9 mouse cellular contexts compared by ENCODE assay signal in the genomic region with DNA sequence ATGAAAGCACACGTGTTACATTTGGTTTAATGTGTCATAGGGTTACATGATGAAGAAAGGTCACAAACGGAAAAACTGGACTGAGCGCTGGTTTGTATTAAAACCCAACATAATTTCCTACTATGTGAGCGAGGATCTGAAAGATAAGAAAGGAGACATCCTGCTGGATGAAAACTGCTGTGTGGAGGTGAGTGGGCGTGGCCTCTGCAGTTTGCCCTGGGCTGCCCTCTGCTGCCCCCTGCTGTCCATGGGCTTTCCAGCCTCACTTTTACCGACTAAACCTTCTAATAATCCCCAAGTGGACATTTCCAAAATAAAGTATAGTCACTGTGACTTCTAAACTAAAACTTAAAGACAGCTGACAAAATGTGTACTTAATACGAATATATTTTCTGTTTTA. TPM values are rescaled to one million over a fixed set of nuclear protein-coding genes. Genes with fewer than 3 reads are reported as not detected.
DNase-seq lines count a peak whose midpoint lies in the region; ATAC-seq and TF ChIP-seq lines count a peak whose summit lies in the region.
"Had no signal": no experiment of that assay in that cellular context is flagged by ENCODE, and none has a peak within 500 bp of the region (broad histone marks: within the 10 kb centered on the region; RNA-seq: fewer than 3 reads in every experiment).

No protein-coding gene starts in this region.

- peak overlapping the region; percentile 21; the same call in 1 of the 2 replicates for H3K27ac ChIP-seq in heart, adult 2 months
- H3K27ac ChIP-seq: limb, embryonic 12.5 days had no signal

- no peak overlapping the region for H3K9ac ChIP-seq in heart, adult 2 months (ENCODE audit: low read depth, low read length)
- H3K9ac ChIP-seq: limb, embryonic 12.5 days had no signal

- DNase-seq in CD4-positive helper T cell, adult 2 months (ENCODE audit: low read depth, low spot score) = peak; percentile 81
- DNase-seq in Patski (ENCODE audit: low read depth, low spot score) = no peak
- DNase-seq in cerebellum, postnatal 14 days = peak; percentile 83 to 89
- DNase-seq in heart, adult 2 months = peak; percentile 84 to 93
- DNase-seq in large intestine, adult 2 months (ENCODE audit: low read depth, low spot score) = peak; percentile 67
- DNase-seq in lung, adult 2 months = peak; percentile 91
- DNase-seq in right cerebral cortex, postnatal 14 days = peak; percentile 80
- DNase-seq in urinary bladder, postnatal 25 days (ENCODE audit: low spot score) = peak; percentile 97

- no peaks in the 10 kb centered on the region; the same call in 1 of the 2 replicates for H3K79me2 ChIP-seq in heart, adult 2 months (replicated peaks; ENCODE audit: control insufficient read depth, insufficient read depth, low read length)

- in situ Hi-C loops in Patski (cut with MboI; ENCODE audit: low pct_unique_long_range_greater_than_20kb) = loop anchor here (5.0 to 25.0 kb wide), 4 partner anchors 43 to 278 kb away; a partner anchor contains a TSS

- no peaks in the 10 kb centered on the region for H3K27me3 ChIP-seq in Patski
- H3K27me3 ChIP-seq in heart, adult 2 months (ENCODE audit: control insufficient read depth, insufficient read depth, low read length) = no peaks in the 10 kb centered on the region
- H3K27me3 ChIP-seq: limb, embryonic 12.5 days had no signal

- no peak for TF ChIP-seq POLR2A in heart, adult 2 months (IDR thresholded peaks at IDR 0.05; ENCODE audit: insufficient read depth, low read depth, low read length)
- TF ChIP-seq POLR2A in lung, adult 2 months (IDR thresholded peaks at IDR 0.05; ENCODE audit: borderline replicate concordance, extremely low read depth, low read depth, low read length) = 0 out of 2 replicates have a peak, but pooled peaks have one; percentile 10

- intact Hi-C loops in heart, adult 2 months (cut with DNase I) = loop anchor here (1.0 to 5.0 kb wide), 3 partner anchors 44 to 143 kb away; a partner anchor contains a TSS

- 18% methylated on average over 7 of the region's 7 CpGs for WGBS in heart, adult 2 months
- 12% methylated on average over 7 of the region's 7 CpGs for WGBS in large intestine, adult 2 months
- 15% methylated on average over 7 of the region's 7 CpGs for WGBS in lung, adult 2 months

- POLR2A ChIA-PET in Patski (lab: Charles Lee) = interaction anchor here (1.4 to 1.5 kb wide), 2 partner anchors 20 to 101 kb away, joined by 3 to 4 read pairs; no protein-coding TSS in a partner anchor

- H3K36me3 ChIP-seq in heart, adult 2 months (ENCODE audit: control insufficient read depth, insufficient read depth, low read length) = peaks cover 2% of the 10 kb centered on the region

- TF ChIP-seq CTCF in Patski (IDR thresholded peaks at IDR 0.05) = peak; percentile 97
- TF ChIP-seq CTCF in heart, adult 2 months (IDR thresholded peaks at IDR 0.05) = no peak; the same call in none of the 2 replicates
- TF ChIP-seq CTCF in lung, adult 2 months (IDR thresholded peaks at IDR 0.05; ENCODE audit: insufficient read depth, low read length) = peak; percentile 95

- no peak overlapping the region for H3K4me3 ChIP-seq in heart, adult 2 months
- no peak overlapping the region for H3K4me3 ChIP-seq in lung, adult 2 months (replicated peaks; ENCODE audit: extremely low read depth, low read depth, low read length)
- H3K4me3 ChIP-seq: limb, embryonic 12.5 days had no signal

- ATAC-seq in Patski = no peak

- peak; percentile 91 for TF ChIP-seq EP300 in heart, adult 2 months (IDR thresholded peaks at IDR 0.05; ENCODE audit: insufficient read depth, low read depth, low read length)

- H3K4me1 ChIP-seq in heart, adult 2 months (ENCODE audit: control insufficient read depth, insufficient read depth, low read length) = no peaks in the 10 kb centered on the region; the same call in none of the 2 replicates
- H3K4me1 ChIP-seq in lung, adult 2 months (ENCODE audit: control insufficient read depth, insufficient read depth, low read length) = peaks cover 19% of the 10 kb centered on the region
- H3K4me1 ChIP-seq: limb, embryonic 12.5 days had no signal

- CTCF ChIA-PET in Patski (lab: Charles Lee) = interaction anchor here (0.8 to 2.6 kb wide), 8 partner anchors 41 to 380 kb away, joined by 3 to 22 read pairs (median 4); no protein-coding TSS in a partner anchor

RNA-seq across cellular contexts. Expression of a gene that starts 44.3 kb away (rescaled TPM):
- polyA plus RNA-seq in Patski (2021) = 34.0 TPM
- 10 to 100 TPM; 12.1 to 12.7 TPM for total RNA-seq in heart, adult 2 months (2021)
- polyA plus RNA-seq in heart, adult 2 months (2012; rRNA removed) = 7.7 and 8.8 TPM in 2 replicates
- 15.2 and 16.2 TPM in 2 replicates for polyA plus RNA-seq in large intestine, adult 2 months (2012; rRNA removed)
- 38.2 and 39.7 TPM in 2 replicates for polyA plus RNA-seq in lung, adult 2 months (2012; rRNA removed)
